Mouse (Mus musculus): Measurements from ENCODE around the gene Adgrv1. TPM values are rescaled to one million over a fixed set of nuclear protein-coding genes. Genes with fewer than 3 reads are reported as not detected.

Adgrv1 gene
- polyA plus RNA-seq, 1 experiment from 2014 or later = 1.1 TPM

- no peak overlapping the region for H3K9ac ChIP-seq (ENCODE audit: low read depth, low read length)
- H3K27ac ChIP-seq (ENCODE audit: low read depth, low read length) = no peak overlapping the region; the same call in 1 of the 2 replicates
- WGBS (ENCODE audit: insufficient replicate concordance) = 50% methylated on average over 8 of the region's 8 CpGs
- no peaks in the 10 kb centered on the region for H3K36me3 ChIP-seq (ENCODE audit: control insufficient read depth, insufficient read depth, low read length)
- no peak for ATAC-seq (replicated peaks; ENCODE audit: insufficient number of reproducible peaks, low FRiP score, low TSS enrichment)
- no peaks in the 10 kb centered on the region for H3K9me3 ChIP-seq (replicated peaks; ENCODE audit: control insufficient read depth, low read length)
- H3K4me3 ChIP-seq (ENCODE audit: low read depth, low read length) = no peak overlapping the region
- peaks cover 16% of the 10 kb centered on the region for H3K4me1 ChIP-seq (ENCODE audit: control insufficient read depth, insufficient read depth, low read length)
- H3K4me2 ChIP-seq = no peak overlapping the region
- no peaks in the 10 kb centered on the region for H3K27me3 ChIP-seq (ENCODE audit: control insufficient read depth, insufficient read depth, low read length)
Measured at GRCm38 (mm10) chr13:81108526-81109302, 524.2 kb downstream of the Adgrv1 start.

GRCm38 (mm10) chr13:81107436-81107835 is 525.5 kb downstream of the Adgrv1 start:
- no peak overlapping the region for H3K9ac ChIP-seq (ENCODE audit: low read depth, low read length)
- WGBS (ENCODE audit: insufficient replicate concordance) = 32% methylated on average over 5 of the region's 5 CpGs

GRCm38 (mm10) chr13:81103794-81104193 is 529.2 kb downstream of the Adgrv1 start:
- H3K4me1 ChIP-seq (ENCODE audit: control insufficient read depth, insufficient read depth, low read length) = peaks cover 14% of the 10 kb centered on the region
- no peak overlapping the region for H3K4me3 ChIP-seq (ENCODE audit: low read depth, low read length)
- 27% methylated on average over 4 of the region's 4 CpGs for WGBS (ENCODE audit: insufficient replicate concordance)
- H3K36me3 ChIP-seq (ENCODE audit: control insufficient read depth, insufficient read depth, low read length) = no peaks in the 10 kb centered on the region
- peak; percentile 75; the same call in 1 of the 2 replicates for ATAC-seq (replicated peaks; ENCODE audit: insufficient number of reproducible peaks, low FRiP score, low TSS enrichment)
- no peaks in the 10 kb centered on the region for H3K9me3 ChIP-seq (replicated peaks; ENCODE audit: control insufficient read depth, low read length)
- no peak overlapping the region for H3K9ac ChIP-seq (ENCODE audit: low read depth, low read length)
- H3K27ac ChIP-seq (ENCODE audit: low read depth, low read length) = peak overlapping the region; percentile 62
- H3K27me3 ChIP-seq (ENCODE audit: control insufficient read depth, insufficient read depth, low read length) = no peaks in the 10 kb centered on the region
- no peak overlapping the region; the same call in 1 of the 2 replicates for H3K4me2 ChIP-seq

More at GRCm38 (mm10) chr13:81107436-81107835, 525.5 kb downstream of the Adgrv1 start:
- Histone ChIP-seq H3K27ac (ENCODE audit: low read depth, low read length) (no peak overlapping the region), H3K27me3 (ENCODE audit: control insufficient read depth, insufficient read depth, low read length) (no peaks in the 10 kb centered on the region), H3K4me2 (no peak overlapping the region), H3K36me3 (ENCODE audit: control insufficient read depth, insufficient read depth, low read length) (no peaks in the 10 kb centered on the region), H3K4me3 (ENCODE audit: low read depth, low read length) (no peak overlapping the region), H3K9me3 (replicated peaks; ENCODE audit: control insufficient read depth, low read length) (no peaks in the 10 kb centered on the region), H3K4me1 (ENCODE audit: control insufficient read depth, insufficient read depth, low read length) (peaks cover 17% of the 10 kb centered on the region)
- ATAC-seq (replicated peaks; ENCODE audit: insufficient number of reproducible peaks, low FRiP score, low TSS enrichment) = no peak

- no peak overlapping the region for H3K4me3 ChIP-seq (ENCODE audit: low read depth, low read length)
- no peak for ATAC-seq (replicated peaks; ENCODE audit: insufficient number of reproducible peaks, low FRiP score, low TSS enrichment)
- no peaks in the 10 kb centered on the region for H3K4me1 ChIP-seq (ENCODE audit: control insufficient read depth, insufficient read depth, low read length)
- WGBS (ENCODE audit: insufficient replicate concordance) = 80% methylated on average over 2 of the region's 2 CpGs
- H3K27ac ChIP-seq (ENCODE audit: low read depth, low read length) = no peak overlapping the region
- H3K36me3 ChIP-seq (ENCODE audit: control insufficient read depth, insufficient read depth, low read length) = no peaks in the 10 kb centered on the region
- H3K4me2 ChIP-seq = no peak overlapping the region
- no peaks in the 10 kb centered on the region for H3K27me3 ChIP-seq (ENCODE audit: control insufficient read depth, insufficient read depth, low read length)
- H3K9me3 ChIP-seq (replicated peaks; ENCODE audit: control insufficient read depth, low read length) = no peaks in the 10 kb centered on the region
- H3K9ac ChIP-seq (ENCODE audit: low read depth, low read length) = no peak overlapping the region
Measured at GRCm38 (mm10) chr13:81096424-81096823, 536.5 kb downstream of the Adgrv1 start.

GRCm38 (mm10) chr13:81094513-81094912 is 538.4 kb downstream of the Adgrv1 start:
- H3K4me3 ChIP-seq (ENCODE audit: low read depth, low read length) = no peak overlapping the region
- no peak overlapping the region for H3K27ac ChIP-seq (ENCODE audit: low read depth, low read length)
- no peaks in the 10 kb centered on the region for H3K9me3 ChIP-seq (replicated peaks; ENCODE audit: control insufficient read depth, low read length)
- no peaks in the 10 kb centered on the region for H3K4me1 ChIP-seq (ENCODE audit: control insufficient read depth, insufficient read depth, low read length)
- H3K36me3 ChIP-seq (ENCODE audit: control insufficient read depth, insufficient read depth, low read length) = no peaks in the 10 kb centered on the region
- no peak overlapping the region for H3K9ac ChIP-seq (ENCODE audit: low read depth, low read length)
- no peak overlapping the region for H3K4me2 ChIP-seq
- 68% methylated on average over 6 of the region's 6 CpGs for WGBS (ENCODE audit: insufficient replicate concordance)
- ATAC-seq (replicated peaks; ENCODE audit: insufficient number of reproducible peaks, low FRiP score, low TSS enrichment) = no peak
- no peaks in the 10 kb centered on the region for H3K27me3 ChIP-seq (ENCODE audit: control insufficient read depth, insufficient read depth, low read length)

- no peak for ATAC-seq (replicated peaks; ENCODE audit: insufficient number of reproducible peaks, low FRiP score, low TSS enrichment)
- no peak overlapping the region for H3K4me3 ChIP-seq (ENCODE audit: low read depth, low read length)
- no peaks in the 10 kb centered on the region for H3K36me3 ChIP-seq (ENCODE audit: control insufficient read depth, insufficient read depth, low read length)
- no peak overlapping the region for H3K27ac ChIP-seq (ENCODE audit: low read depth, low read length)
- no peak overlapping the region for H3K4me2 ChIP-seq
- H3K27me3 ChIP-seq (ENCODE audit: control insufficient read depth, insufficient read depth, low read length) = no peaks in the 10 kb centered on the region
- 88% methylated on average over 1 of the region's 1 CpGs for WGBS (ENCODE audit: insufficient replicate concordance)
- H3K9ac ChIP-seq (ENCODE audit: low read depth, low read length) = no peak overlapping the region
- no peaks in the 10 kb centered on the region for H3K9me3 ChIP-seq (replicated peaks; ENCODE audit: control insufficient read depth, low read length)
- H3K4me1 ChIP-seq (ENCODE audit: control insufficient read depth, insufficient read depth, low read length) = no peaks in the 10 kb centered on the region
Measured at GRCm38 (mm10) chr13:81090051-81090836, 542.7 kb downstream of the Adgrv1 start.

GRCm38 (mm10) chr13:81086969-81087682 is 545.8 kb downstream of the Adgrv1 start:
- Histone ChIP-seq H3K9me3 (replicated peaks; ENCODE audit: control insufficient read depth, low read length) (no peaks in the 10 kb centered on the region), H3K4me1 (ENCODE audit: control insufficient read depth, insufficient read depth, low read length) (no peaks in the 10 kb centered on the region)
- WGBS (ENCODE audit: insufficient replicate concordance) = 71% methylated on average over 2 of the region's 2 CpGs

GRCm38 (mm10) chr13:81072214-81072613 is 560.7 kb downstream of the Adgrv1 start:
- H3K4me2 ChIP-seq = no peak overlapping the region
- H3K36me3 ChIP-seq (ENCODE audit: control insufficient read depth, insufficient read depth, low read length) = no peaks in the 10 kb centered on the region
- no peak overlapping the region for H3K4me3 ChIP-seq (ENCODE audit: low read depth, low read length)
- no peaks in the 10 kb centered on the region for H3K4me1 ChIP-seq (ENCODE audit: control insufficient read depth, insufficient read depth, low read length)
- no peaks in the 10 kb centered on the region for H3K27me3 ChIP-seq (ENCODE audit: control insufficient read depth, insufficient read depth, low read length)
- no peak overlapping the region for H3K9ac ChIP-seq (ENCODE audit: low read depth, low read length)
- 81% methylated on average over 5 of the region's 5 CpGs for WGBS (ENCODE audit: insufficient replicate concordance)
- no peak overlapping the region for H3K27ac ChIP-seq (ENCODE audit: low read depth, low read length)
- no peaks in the 10 kb centered on the region for H3K9me3 ChIP-seq (replicated peaks; ENCODE audit: control insufficient read depth, low read length)
- no peak for ATAC-seq (replicated peaks; ENCODE audit: insufficient number of reproducible peaks, low FRiP score, low TSS enrichment)

More at GRCm38 (mm10) chr13:81086969-81087682, 545.8 kb downstream of the Adgrv1 start:
- no peak overlapping the region for H3K4me2 ChIP-seq
- H3K27me3 ChIP-seq (ENCODE audit: control insufficient read depth, insufficient read depth, low read length) = no peaks in the 10 kb centered on the region
- no peak overlapping the region for H3K9ac ChIP-seq (ENCODE audit: low read depth, low read length)
- H3K36me3 ChIP-seq (ENCODE audit: control insufficient read depth, insufficient read depth, low read length) = no peaks in the 10 kb centered on the region
- H3K4me3 ChIP-seq (ENCODE audit: low read depth, low read length) = no peak overlapping the region
- ATAC-seq (replicated peaks; ENCODE audit: insufficient number of reproducible peaks, low FRiP score, low TSS enrichment) = no peak
- H3K27ac ChIP-seq (ENCODE audit: low read depth, low read length) = no peak overlapping the region
